Mouse (Mus musculus): ENCODE results near the gene Sptbn1.
A peak's percentile ranks its signal among the peaks of the same experiment; 100 is the strongest.

Sptbn1 gene

DNA sequence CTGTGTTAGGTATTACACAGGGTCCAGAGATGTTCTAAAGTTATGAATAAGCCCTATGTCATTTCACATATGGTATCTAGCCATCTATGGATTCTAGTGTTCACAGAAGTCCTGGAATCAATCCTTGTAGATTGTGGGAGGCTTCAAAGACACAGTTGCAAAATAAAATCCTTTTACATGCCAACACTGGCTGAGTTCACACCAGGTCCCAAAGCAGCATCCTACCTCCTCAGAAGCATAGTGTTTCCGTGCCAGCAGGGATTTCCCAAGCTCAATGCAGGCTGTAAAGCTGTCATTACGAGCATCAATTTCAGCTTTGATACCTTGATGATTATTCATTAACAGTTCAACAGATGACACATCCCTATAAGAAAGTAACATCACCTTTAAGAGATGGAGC is 154.3 kb downstream of the Sptbn1 start:
- DNase-seq = no peak

GRCm38 (mm10) chr11:30110634-30111033 is 157.3 kb downstream of the Sptbn1 start:
- DNase-seq = peak; percentile 21

DNA sequence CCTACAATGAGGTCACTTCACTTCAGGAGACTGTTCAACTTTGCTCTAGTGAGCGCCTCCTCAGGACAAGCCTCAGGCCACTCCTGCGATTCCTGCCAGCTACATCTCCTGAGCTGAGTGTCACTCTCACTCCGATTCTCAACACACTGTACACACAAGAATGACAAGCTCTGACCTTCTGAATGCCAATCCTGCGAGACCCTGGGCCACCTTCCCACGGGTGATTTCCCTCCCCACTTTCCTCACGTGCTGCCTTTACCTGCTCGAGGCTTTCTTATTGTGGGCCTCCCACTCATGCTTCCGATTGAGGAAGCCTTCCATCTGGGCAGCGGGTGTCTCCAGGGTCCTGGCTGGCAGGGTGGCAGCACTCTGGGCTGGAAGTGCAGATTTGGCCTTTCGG is 163.8 kb downstream of the Sptbn1 start:
- no peak for DNase-seq

DNA sequence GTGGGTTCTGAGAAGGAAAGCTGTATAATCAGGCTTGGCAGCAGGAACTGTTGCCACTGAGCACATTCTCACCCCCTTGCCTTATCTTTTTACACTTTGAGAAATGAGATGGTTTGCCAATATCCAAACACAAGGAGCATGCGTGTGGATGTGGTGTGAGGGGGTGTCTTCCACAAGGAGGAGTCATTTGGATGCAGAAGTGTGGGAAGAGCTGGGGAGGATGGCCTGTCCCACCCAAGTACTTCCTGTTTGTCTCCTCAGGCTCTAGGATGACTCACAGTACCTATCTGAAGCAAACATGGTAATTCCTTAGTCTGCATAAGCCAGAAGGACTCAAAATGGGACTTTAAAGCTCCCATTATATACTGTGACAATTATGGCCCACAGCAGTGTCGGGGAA is 165.4 kb downstream of the Sptbn1 start:
- DNase-seq = no peak

- no peak for DNase-seq
Measured at GRCm38 (mm10) chr11:30101796-30102195, 166.2 kb downstream of the Sptbn1 start.

DNA sequence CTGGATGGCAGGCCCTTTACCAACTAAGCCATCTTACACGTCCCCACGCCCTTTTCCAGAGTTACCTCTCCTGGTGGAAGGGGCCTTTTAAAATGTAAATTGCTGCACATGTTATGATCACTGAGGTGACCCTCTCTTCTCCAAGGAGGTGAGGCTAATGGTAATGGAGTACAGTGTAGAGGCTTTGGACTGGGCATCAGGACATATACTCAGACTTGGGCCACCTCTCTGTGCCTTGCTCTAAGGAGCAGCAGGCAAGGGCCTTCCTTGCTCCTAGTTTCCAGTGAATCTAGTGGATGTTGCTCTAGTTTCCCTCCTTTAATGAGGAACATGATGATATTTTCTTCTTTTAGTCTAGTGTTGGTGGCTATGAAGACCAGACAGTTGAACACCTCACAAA is 166.8 kb downstream of the Sptbn1 start:
- DNase-seq = no peak

GRCm38 (mm10) chr11:30099916-30100315 is 168.1 kb downstream of the Sptbn1 start:
- no peak for DNase-seq

GRCm38 (mm10) chr11:30095212-30095773 is 172.7 kb downstream of the Sptbn1 start:
- no peak for DNase-seq

GRCm38 (mm10) chr11:30091892-30092291 is 176.1 kb downstream of the Sptbn1 start:
- peak; percentile 51 for DNase-seq

DNA sequence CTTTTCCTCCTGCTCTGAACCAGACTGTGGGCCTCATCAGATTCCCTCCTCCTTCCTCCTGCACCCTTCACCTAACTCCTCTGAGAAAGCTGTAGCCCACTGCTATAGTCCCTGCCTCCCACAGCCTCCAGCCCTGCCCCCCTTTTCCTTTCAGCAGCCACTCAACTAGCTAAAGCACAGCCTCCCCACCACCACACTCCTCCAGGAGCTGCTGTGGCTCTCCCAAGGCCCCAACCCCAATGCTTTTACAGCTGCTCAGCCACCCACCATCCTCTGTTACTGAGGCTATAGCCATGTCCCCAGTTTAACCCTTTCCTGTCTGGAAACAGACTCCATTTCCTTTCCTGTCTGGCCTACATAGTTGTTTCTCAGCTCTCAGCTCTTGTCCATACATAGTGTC is 182.9 kb downstream of the Sptbn1 start:
- DNase-seq = no peak

GRCm38 (mm10) chr11:30057299-30057698 is 210.7 kb downstream of the Sptbn1 start:
- no peak for DNase-seq

Measured in cerebellum, adult 9-10 months (tissue).